Mouse (Mus musculus): Measurements from ENCODE around the gene Sacm1l.

DNA sequence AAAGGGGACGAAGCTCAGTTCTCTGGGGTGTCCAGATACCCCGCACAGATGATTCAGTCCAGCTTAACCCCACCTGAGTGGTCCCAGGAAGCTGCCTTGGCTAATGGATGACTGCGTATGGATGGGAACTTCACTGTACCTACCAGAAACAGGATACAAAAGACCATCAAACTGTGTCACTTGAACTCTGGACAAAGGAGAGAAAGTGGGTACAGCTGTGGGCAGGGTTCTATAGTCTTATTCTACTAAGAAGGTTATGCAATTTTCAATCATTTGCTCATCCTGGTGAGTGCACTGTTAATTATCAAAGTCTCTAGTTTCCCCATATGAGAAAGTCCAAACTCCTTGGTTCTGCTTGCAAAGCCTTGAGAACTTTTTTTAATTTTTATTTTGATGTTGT lies 103.4 kb downstream of the Sacm1l start:
- no peak for TF ChIP-seq TAL1 (conservative IDR thresholded peaks at IDR 0.05; ENCODE audit: low read depth, low read length)
- TF ChIP-seq CTCF (IDR thresholded peaks at IDR 0.05; ENCODE audit: low read depth, low read length) = no peak
- TF ChIP-seq GATA2 (IDR thresholded peaks at IDR 0.05; ENCODE audit: borderline replicate concordance, low read depth, low read length) = no peak
- no peak for TF ChIP-seq GATA1 (IDR thresholded peaks at IDR 0.05; ENCODE audit: borderline replicate concordance, low read length)

Data from G1E (cell line).